Mouse (Mus musculus): ENCODE measurements at regions not wholly inside any gene's neighbourhood (a gene's known extent, or its start where the extent isn't known, plus 50 kb on each side); places are given as distances from the start of the nearest gene placed in this dataset.

DNA sequence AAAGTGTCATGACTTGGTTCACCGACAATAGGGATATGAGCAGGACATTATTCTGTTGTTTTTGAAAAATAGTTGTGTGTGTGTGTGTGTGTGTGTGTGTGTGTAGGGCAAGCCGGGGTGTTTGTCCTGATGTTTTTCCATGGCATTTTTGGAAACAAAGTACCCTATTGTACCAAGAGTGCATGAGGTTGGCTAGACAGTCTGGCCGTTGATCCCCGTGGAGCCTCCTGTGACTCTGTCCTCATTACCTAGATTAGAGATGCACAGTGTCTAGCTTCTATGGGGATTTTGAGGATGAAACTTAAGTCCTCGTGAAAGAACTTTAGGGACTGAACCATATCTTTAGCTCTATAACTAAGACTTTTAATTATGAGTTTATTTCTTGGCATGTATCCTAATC lies 741.9 kb upstream of the Adgrl4 start:
- 76% methylated on average over 5 of the region's 5 CpGs for WGBS (ENCODE audit: insufficient replicate concordance)
- no peak overlapping the region for H3K27ac ChIP-seq (replicated peaks)
- no peak overlapping the region for H3K4me2 ChIP-seq
- H3K27me3 ChIP-seq: no peaks in the 10 kb centered on the region
- no peaks in the 10 kb centered on the region for H3K4me1 ChIP-seq (replicated peaks)
- H3K36me3 ChIP-seq (replicated peaks): no peaks in the 10 kb centered on the region
- H3K9ac ChIP-seq: no peak overlapping the region
- H3K4me3 ChIP-seq (replicated peaks): no peak overlapping the region
- ATAC-seq (ENCODE audit: insufficient read depth): no peak
- no peaks in the 10 kb centered on the region for H3K9me3 ChIP-seq (replicated peaks)

DNA sequence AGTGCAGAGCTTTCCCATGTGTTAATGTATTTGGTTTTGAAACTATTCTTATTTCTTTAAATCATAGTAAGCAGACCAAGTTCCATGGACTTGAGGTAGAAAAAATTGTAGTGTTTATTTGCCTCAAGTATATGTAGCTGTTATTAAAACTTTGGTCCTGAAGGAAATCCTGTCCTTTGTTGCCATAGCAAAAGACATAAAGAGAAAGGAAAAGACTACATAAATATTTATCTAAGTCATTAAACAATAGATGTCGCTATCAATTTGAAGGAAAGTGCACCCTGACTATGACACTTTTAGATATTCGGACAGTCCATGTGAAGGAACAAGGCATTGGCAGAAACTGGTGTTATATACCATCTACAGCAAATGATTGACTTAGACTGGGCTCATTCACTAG lies 737.7 kb upstream of the Adgrl4 start:
- Histone ChIP-seq H3K27me3 (no peaks in the 10 kb centered on the region), H3K36me3 (replicated peaks) (no peaks in the 10 kb centered on the region), H3K4me2 (no peak overlapping the region), H3K9ac (no peak overlapping the region), H3K4me3 (replicated peaks) (no peak overlapping the region), H3K9me3 (replicated peaks) (no peaks in the 10 kb centered on the region), H3K4me1 (replicated peaks) (no peaks in the 10 kb centered on the region), H3K27ac (replicated peaks) (no peak overlapping the region)
- no peak for ATAC-seq (ENCODE audit: insufficient read depth)
- WGBS (ENCODE audit: insufficient replicate concordance): 63% methylated on average over 2 of the region's 2 CpGs

Measured in liver, embryonic 15.5 days (tissue).